Mouse (Mus musculus) 3134 (cell line): ENCODE measurements around the gene Rbm7.
"Not testable (repeated sequence)": the region's sequence is repeated elsewhere in the genome, so short reads cannot be mapped to it uniquely, and the experiment has no call there.

Source experiments
- DNase-seq: peaks from one replicate; pipeline ENCODE4 v3.0.0-alpha.2; 2011; ENCODE audit warnings: low spot score; ENCODE audit not compliant: insufficient read length; ENCODE audit errors: extremely low read depth

Gene Rbm7

DNA sequence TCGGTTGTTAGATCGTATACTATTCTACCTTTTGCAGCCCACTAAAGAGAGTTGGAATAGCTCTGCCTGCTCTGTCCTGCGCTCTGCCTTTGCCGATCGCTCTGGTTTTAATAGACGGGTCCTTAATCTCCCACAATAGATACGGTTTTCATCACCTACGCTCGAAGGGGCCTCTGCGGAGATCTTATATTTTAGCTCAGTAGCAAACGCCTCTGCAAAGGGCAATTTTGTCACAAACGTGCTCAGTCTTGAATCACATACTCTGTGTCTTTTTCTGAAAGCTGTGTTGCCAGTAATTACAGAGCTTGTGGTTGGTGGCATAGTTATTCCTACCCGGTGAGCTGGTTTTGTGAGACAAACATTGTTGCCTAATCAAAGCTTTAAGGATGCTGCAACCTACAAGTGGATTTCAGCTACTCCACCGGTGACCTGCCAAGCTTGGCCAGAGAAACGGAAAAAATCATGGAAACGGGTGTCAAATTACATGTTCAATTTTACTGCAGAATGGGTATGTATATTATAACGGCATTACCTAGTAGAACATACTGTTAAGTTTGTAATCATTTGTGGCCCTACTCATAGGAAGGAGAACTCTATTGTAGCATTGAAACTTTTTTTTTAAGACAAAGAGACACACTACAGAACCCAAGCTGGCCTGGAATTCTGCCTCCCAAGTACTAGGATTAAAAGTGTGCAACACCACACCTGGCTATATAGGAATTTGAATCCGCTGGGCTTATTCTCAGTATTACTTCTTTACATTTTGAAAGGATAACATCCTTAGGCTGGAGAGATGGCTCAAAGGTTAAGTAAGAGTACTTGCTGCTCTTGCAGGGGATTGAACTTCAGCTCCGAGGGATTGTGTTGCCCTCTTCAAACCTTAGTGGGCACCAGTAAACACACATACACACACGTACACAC is 13.6 kb downstream of the Rbm7 start:
- peak; percentile 21 for DNase-seq

DNA sequence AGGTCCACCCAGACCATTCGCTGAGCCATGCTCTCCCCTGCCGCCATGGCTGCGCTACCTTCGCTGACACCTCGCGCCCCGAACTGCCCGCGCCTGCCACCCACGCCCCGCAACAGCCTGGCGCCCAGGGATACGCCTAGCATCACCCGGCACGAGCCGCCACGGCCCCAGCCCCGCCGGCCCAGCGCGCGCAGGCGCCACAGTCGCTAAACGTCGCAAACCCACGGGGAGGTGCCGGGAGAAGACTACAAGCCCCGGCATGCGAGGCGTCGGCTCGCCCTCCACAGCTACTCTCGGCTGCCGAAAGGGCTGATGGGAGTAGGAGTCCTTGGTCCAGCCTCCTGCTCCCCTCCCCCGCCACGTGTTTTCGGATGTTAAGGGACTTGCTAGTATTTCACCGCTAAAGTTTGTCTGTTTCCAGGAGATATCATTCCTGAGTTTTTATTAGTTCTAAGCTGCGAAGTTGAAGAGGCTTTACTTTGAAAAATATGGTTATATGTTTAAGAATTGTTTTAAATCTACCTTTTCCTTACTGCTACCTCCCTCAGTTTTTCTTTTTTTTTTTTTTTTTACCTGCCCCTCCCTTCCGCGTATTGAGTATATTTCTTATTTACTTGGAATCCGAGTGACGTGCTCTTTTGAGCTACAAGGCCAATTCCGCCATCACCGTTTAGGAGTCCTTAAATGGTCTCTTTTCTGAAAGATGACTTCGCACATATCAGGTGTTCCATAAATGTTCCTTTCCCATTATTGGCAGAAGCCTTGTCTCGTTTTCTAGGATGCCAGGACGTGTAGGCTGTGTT is 14.5 kb downstream of the Rbm7 start, which contains the start of gene Rexo2:
TSS of gene Rexo2 (minus strand) at position 213 of the 803 bp plus-strand sequence.
- peak; percentile 92 for DNase-seq

DNA sequence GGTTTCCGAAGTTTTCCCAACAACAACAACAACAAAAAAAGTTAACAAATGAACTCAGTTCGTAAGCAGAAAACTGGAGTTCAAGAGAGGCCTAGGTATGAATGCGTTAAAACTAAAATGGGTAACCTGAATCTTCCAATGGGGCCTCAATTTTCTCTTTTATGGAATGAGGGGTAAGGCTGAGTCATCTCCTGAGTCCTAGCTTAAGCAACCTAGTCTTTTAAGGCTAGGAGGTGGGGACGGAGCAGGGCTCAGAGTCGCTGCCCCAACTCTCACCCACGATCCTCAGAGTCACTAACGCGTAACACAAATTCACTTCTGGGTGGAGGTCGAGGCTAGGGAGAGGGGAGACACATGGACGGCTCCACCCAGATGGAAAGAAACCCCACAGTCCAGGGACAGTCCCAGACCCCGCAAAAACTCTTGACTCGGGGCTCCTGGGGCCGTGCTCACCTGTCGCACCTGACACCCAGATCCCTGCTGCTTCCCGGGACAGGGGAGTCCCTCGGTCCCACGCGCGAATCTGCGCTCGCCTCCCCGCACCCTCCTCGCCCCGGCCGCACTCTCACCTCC is 15.2 kb downstream of the Rbm7 start:
- DNase-seq, result no peak

DNA sequence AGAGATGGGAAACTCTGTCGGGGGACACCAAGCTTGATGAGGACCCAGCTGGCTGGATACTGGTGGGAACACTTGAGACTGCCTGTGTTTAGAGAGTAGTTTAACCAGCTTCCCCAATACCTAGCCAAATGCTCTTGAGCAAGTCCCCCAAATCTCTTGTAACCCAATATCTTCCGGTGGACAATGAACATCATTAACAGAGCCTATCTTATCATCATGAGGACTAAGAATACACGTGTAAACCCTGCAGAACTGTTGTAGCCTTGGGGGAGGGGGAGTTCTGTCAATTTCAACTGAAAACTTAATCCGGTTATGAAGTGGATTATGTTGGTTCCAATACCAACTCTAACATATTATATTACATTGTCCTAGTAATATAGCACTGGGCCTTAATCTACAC is 16.3 kb downstream of the Rbm7 start:
- DNase-seq, result no peak

DNA sequence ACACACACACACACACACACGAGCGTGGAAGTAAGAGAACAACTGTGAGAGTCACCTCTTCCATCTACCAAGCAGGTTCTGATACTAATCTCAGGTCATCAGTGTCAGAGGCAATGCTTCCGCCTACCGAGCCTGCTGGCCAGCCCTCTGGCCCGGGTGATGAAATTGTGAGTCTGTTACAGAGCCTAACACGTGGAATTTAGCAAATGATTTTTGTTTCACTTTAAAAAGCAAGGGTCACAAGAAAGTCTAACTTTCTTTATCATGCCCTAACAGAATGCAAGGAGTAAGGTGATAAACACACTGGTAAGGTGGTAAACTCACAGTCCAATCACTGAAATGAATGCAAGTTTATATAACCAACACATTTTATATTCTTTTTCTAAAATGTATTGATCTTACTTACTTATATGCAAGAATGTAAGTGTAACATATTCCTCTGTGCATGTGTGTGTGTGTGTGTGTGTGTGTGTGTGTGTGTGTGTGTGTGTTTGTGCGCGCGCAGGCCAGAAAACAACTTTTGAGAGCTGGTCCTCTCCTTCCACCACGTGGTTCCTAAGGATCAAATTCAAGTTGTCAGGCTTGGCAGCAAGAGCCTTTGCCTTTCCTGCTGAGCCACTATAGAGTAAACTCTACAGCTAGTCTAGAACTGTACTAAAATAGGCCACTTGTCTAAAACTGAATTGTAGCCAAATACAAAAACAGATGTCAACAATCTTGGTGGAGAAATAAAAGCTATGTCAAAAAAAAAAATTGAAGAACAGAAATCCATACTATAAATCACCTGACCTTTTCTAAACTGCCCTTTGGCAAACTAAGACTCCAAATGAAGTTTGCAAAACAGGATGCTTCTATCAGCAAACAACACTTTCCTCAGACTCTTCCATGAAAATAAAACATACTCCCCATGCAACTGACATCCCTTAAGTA is 18.6 kb downstream of the Rbm7 start:
- no peak for DNase-seq

DNA sequence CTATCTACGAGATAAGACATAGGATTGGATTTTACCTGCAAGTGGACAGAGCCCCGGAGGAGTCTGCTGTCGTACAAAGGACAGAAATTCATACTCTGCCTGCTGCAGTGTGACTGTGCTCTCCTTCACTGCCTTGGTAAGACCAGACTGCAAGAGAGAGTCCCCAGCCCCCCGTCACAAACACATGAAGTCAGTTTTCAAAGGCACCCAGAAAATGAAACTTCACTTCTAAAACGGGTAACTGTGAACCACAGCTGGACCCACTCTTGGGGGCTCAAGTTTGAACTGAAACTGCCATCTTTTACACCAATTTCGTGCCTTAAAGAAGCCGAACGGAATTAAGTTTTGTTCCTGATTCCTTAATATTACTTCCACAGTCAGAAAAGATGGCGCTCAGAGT is 20.7 kb downstream of the Rbm7 start:
- no peak for DNase-seq

DNA sequence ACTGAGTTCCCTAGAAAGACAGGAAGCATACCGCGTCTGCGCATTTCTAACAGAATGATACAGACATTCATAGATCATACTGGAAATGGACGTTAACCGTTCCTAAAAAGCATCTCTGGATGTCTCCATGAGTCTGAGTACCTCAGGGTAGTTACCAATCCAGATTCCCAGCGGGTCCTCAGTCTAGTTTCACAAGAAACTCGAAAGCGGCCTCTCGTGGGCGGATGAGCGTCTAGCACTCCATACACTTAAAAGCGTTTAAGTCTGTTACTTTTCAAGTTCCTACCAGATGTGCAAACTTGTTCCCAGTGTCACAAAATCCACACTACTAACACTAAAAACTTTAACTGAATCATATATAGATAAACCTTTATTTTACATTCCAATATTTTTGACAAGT is 22.0 kb downstream of the Rbm7 start:
- DNase-seq, result no peak

DNA sequence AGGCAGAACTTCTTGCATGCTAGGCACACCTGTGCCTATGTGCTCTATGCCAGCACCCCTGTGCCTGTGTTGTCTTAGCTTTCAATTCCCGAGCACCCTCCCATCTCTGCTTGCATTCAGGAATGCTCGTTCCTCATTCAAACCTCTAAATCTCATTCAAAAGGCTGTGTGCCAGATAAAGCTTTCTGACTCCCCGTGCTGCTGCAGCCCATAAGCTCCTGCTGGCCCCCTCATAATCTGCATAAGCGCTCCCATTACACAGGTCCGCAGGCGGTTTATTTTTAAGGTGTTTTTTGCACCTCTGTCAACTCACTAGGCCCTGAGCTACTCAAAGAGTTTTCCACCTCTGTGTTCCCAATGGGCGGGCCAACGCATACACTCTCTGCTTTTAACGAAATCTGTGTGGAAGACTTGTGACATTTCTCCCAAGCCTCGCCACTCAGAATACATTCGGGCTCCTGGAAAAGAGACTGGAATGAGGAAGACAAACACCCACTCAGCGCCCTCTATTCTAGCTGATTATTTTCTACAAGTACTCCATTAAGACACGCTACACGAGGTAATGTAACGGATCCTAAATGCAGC is 22.6 kb downstream of the Rbm7 start:
- no peak for DNase-seq

DNA sequence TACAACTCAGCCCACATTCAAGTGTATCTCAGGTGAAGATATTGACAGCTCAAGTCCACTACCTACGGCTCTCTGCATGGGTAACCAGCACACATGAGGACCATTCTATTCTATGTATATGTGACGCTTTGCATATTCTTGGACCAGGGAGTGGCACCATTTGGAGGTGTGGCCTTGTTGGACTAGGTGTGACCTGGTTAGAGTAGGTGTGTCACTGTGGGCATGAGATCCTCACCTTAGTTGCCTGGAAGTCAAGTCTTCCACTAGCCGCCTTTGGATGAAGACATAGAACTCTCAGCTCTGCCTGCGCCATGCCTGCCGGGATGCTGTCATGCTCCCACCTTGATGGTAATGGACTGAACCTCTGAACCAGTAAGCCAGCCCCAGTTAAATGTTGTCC is 27.6 kb downstream of the Rbm7 start:
- not testable (repeated sequence) for DNase-seq

DNA sequence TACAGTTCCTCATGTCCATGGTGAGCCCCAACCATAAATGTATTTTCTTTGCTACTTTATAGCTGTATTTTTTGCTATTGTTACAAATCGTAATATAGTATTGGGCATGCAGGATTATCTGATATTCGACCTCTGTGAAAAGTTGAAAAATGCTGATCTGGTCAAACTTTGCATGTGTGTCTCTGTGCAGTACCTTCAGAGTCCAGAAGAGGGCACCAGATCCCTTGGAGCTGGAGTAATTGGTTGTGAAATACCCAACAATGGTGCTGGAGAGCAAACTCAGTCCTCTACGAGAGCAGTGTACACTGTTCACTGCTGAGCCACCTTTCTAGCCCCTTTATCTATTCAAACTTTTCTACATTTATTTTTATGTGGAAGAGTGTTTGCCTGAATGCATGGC is 28.3 kb downstream of the Rbm7 start:
- DNase-seq, result no peak

DNA sequence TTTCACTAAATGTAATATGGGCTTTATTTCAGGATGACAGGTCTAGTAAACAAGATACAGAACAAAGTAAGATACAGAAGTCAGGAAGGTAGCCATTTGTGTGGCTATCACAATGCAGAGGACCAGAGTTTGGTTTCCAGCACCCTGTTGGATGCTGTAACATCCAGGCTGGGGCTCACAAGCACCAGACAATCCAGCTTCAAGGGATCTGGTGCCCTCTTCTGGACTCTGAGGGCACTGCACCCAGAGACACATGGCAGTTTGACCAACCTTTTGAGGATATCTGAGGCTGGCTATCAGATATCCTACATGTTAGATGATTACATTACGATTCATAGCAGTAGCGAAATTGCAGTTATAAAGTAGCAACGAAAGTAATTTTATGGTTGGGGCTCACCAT is 29.4 kb downstream of the Rbm7 start:
- no peak for DNase-seq

DNA sequence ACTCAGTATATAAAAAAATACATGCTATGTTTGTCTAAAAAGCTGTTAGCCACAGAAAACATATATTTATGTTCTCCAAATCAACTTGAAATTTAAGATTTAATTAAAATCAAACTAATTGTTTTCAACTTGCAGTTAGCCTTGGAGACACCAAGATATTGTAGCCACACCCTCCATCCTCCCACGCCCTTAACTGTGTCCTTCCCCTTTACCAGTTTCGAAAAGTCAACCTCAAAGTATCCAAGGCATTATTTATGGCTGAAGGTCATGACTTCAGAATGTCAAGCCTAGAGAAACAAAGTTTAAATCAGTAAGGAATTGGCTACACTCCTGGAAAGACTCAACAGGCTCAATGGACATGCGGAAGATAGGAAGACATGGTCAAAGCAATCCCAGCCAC is 33.6 kb downstream of the Rbm7 start:
- DNase-seq, result no peak

DNA sequence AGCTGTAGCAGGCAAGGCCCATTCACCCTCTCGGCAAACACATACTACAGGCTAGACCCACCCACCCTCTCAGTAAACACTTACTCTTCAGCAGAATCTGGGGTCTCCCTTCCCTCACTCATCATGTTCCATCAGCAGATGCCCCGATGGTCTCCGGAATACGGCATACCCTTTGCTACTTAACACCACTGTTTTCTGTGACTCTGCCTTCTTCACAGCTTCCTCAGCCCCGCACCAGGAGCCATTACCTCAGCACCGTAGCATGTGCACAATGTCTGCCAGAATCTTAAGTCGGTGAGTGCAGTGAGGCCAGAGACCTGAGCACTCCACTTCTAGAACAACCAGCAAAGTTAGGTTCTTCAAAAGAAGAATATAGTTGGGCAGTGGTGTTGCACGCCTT is 34.4 kb downstream of the Rbm7 start:
- DNase-seq, result no peak

DNA sequence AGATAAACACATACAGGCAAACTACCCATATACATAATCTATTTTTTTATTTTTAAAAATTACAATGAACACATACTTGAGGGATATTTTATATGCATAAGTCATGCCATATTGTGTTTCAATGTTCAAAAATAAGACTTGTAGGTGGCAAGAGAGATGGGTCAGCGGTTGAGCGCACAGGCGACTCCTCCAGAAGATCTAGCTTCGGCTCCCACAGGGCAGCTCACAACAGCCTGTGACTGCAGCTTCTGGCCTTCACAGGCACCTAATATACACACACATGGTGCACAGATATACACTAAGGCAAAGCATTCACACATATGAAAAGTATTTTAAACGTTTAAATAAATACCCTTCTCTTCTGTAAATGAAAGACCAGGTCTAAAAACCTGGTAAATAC is 35.7 kb downstream of the Rbm7 start:
- DNase-seq, result no peak

DNA sequence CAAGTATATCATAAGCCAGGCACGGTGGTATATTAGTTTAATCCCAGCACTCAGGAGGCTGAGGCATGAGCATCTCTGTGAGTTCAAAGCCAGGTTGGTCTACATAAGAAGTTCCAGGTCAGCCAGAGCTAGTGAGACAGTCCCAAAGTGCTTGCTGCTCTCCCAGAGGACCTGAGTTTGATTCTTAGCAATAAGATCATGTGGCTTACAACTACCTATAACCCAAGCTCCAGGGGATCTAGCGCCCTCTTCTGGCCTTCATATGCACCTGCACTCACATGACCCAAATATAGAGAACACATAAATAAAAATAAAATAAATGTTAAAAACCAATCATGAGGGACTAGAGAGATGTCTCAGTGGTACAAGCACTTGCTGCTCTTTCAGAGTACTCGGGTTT is 36.2 kb downstream of the Rbm7 start:
- DNase-seq, result no peak

DNA sequence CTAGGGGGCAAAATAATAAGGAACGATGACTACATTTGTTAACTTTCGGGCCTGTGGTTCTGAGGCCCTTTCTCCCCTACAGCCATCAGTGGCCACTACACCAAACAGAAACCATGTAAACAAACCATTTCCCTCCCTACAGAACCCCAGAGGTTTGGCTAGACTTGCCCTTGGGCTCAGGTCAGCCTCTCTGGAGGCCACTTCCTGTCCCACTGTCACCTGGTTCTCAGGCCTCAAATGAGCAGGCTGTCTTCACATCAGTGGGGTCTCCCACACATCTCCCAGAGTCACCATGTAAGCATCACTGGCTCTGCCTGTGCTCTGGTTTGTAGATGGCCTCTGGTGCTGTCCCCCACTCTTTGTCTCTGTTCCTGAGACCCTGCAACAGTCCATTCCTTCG is 39.1 kb downstream of the Rbm7 start:
- peak; percentile 39 for DNase-seq

DNA sequence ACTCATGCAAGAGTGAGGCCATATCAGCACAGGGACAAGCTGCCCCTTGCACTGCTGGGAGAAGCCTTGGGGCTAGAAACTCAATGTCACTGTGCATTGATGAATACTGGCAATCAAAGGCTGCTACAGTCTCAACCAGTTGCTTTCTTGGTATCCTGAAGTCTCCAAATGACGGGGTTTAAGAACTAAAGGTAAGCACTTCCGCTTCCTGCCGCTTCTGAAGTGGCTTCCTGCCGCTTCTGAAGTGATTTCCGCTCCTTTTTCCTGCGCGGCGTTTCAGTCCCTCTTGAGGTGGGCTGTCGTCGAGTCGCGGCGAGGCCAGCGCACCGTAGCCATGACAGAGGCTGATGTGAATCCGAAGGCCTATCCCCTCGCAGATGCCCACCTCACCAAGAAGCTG is 45.0 kb downstream of the Rbm7 start:
- no peak for DNase-seq

DNA sequence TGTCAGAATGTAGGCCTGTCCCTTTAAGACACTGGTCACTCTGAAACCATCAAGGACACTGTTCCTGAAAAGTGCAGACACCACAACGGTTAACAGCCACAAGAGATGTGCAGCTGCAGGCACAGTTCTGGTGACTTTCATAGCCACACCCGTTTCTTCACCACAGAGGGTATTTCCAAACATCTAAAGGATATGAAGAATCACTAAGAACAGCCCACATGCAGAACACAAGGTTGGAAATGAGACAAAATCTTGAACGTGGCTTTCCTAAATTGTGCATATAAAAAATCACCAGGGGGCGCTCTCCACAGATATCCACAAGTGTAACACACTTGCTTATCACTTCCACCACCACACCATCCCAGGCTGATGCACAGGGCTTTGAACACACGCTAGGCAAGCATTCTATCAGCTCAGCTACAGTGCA is 47.3 kb downstream of the Rbm7 start:
- no peak for DNase-seq

DNA sequence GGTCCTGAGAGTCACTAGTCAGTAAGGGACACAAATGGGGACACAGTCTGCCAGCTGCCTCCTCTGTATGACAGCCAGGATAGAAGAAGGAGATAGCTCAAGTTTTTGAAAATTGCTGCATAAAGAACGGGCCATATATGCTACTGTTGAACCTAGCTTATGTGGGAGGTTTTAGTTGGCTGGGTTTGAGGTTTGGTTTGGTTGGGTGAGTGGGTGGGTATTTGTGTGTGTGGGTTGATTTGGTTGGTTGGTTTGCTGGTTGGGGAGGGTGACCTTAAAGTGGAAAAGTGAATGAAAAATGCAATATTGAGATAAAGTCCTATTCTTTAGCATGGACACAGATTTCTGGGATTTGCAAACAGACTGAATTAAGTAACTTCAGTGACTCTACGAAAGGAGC is 50.3 kb downstream of the Rbm7 start:
- no peak for DNase-seq

DNA sequence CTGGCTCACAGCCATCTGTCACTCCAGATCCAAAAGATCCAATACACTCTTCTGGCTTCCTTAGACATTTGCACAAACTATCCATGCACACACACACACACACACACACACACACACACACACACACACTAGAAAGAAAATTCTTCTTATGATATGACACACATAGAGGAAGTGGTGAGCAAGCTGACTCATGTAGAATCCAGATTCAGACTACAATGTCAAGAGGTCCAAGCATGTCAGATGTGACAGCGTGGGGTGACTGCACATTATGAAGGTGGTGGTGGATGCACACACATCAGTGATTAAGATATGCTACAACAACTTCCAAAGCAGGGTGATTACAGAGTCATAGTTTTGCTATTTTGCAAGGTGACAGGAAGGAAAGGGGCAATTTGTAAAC is 51.2 kb downstream of the Rbm7 start:
- peak; percentile 21 for DNase-seq
